Comparison of ENCODE assay signal across 8 mouse cellular contexts in genomic region chr8:106135672-106136071, GRCm38 (mm10). TPM values are rescaled to one million over a fixed set of nuclear protein-coding genes. Genes with fewer than 3 reads are reported as not detected.
DNase-seq lines count a peak whose midpoint lies in the region; ATAC-seq and TF ChIP-seq lines count a peak whose summit lies in the region.

No protein-coding gene starts in this region.

- H3K9ac ChIP-seq in heart, postnatal 0 days (replicated peaks; ENCODE audit: low read depth, low read length) = no peak overlapping the region
- peak overlapping the region; percentile 68 for H3K9ac ChIP-seq in embryonic facial prominence, embryonic 13.5 days
- no peak overlapping the region for H3K9ac ChIP-seq in midbrain, embryonic 15.5 days

- peaks cover 16% of the 10 kb centered on the region for H3K36me3 ChIP-seq in heart, postnatal 0 days (replicated peaks; ENCODE audit: control insufficient read depth, insufficient read depth, low read length)
- H3K36me3 ChIP-seq in embryonic facial prominence, embryonic 13.5 days = peaks cover 25% of the 10 kb centered on the region
- no peaks in the 10 kb centered on the region; the same call in 1 of the 2 replicates for H3K36me3 ChIP-seq in midbrain, embryonic 15.5 days (replicated peaks)

- H3K9me3 ChIP-seq in heart, postnatal 0 days (replicated peaks; ENCODE audit: control insufficient read depth, low read length) = no peaks in the 10 kb centered on the region
- no peaks in the 10 kb centered on the region for H3K9me3 ChIP-seq in embryonic facial prominence, embryonic 13.5 days
- H3K9me3 ChIP-seq in midbrain, embryonic 15.5 days = no peaks in the 10 kb centered on the region

- ATAC-seq in heart, postnatal 0 days (ENCODE audit: insufficient read depth, low read depth) = no peak
- no peak for ATAC-seq in embryonic facial prominence, embryonic 13.5 days (ENCODE audit: insufficient number of reproducible peaks, insufficient read depth, low FRiP score, low TSS enrichment, low read depth)
- no peak for ATAC-seq in midbrain, embryonic 15.5 days (replicated peaks)

- H3K4me3 ChIP-seq in heart, postnatal 0 days (ENCODE audit: low read depth, low read length) = peak overlapping the region; percentile 67
- H3K4me3 ChIP-seq in embryonic facial prominence, embryonic 13.5 days = peak overlapping the region; percentile 54
- H3K4me3 ChIP-seq in midbrain, embryonic 15.5 days = peak overlapping the region; percentile 41

- TF ChIP-seq CTCF in heart, postnatal 0 days (IDR thresholded peaks at IDR 0.05; ENCODE audit: low read depth) = no peak

- H3K27me3 ChIP-seq in heart, postnatal 0 days (ENCODE audit: control insufficient read depth, insufficient read depth, low read length) = peaks cover 24% of the 10 kb centered on the region
- H3K27me3 ChIP-seq in embryonic facial prominence, embryonic 13.5 days = peaks cover 62% of the 10 kb centered on the region
- peaks cover 77% of the 10 kb centered on the region for H3K27me3 ChIP-seq in midbrain, embryonic 15.5 days (replicated peaks)

- H3K27ac ChIP-seq in heart, postnatal 0 days (ENCODE audit: low read depth) = no peak overlapping the region
- peak overlapping the region; percentile 73 for H3K27ac ChIP-seq in embryonic facial prominence, embryonic 13.5 days
- no peak overlapping the region for H3K27ac ChIP-seq in midbrain, embryonic 15.5 days

- no peak for DNase-seq in heart, postnatal 0 days (ENCODE audit: low spot score)
- DNase-seq in heart, postnatal 4 days = no peak
- peak; percentile 68 for DNase-seq in kidney, postnatal 14 days
- DNase-seq in c-Kit-positive CD71-positive TER-119-positive erythroid progenitor cells, embryonic 14.5 days (ENCODE audit: low spot score) = no peak
- no peak for DNase-seq in spleen, postnatal 36 days (ENCODE audit: low spot score in 2 of 2)
- no peak for DNase-seq in cerebellum, adult 9-10 months

- H3K4me2 ChIP-seq in heart, postnatal 0 days (ENCODE audit: low read depth, low read length) = peak overlapping the region; percentile 76
- H3K4me2 ChIP-seq in embryonic facial prominence, embryonic 13.5 days = peak overlapping the region; percentile 84
- H3K4me2 ChIP-seq in midbrain, embryonic 15.5 days = peak overlapping the region; percentile 92

- 14% methylated on average over 19 of the region's 19 CpGs for WGBS in heart, postnatal 0 days
- WGBS in embryonic facial prominence, embryonic 13.5 days = 3% methylated on average over 19 of the region's 19 CpGs
- 7% methylated on average over 19 of the region's 19 CpGs for WGBS in midbrain, embryonic 15.5 days

- TF ChIP-seq EP300 in heart, postnatal 0 days (IDR thresholded peaks at IDR 0.05; ENCODE audit: low read depth) = no peak

- peaks cover 18% of the 10 kb centered on the region for H3K4me1 ChIP-seq in heart, postnatal 0 days (ENCODE audit: control insufficient read depth, insufficient read depth)
- H3K4me1 ChIP-seq in embryonic facial prominence, embryonic 13.5 days = peaks cover 30% of the 10 kb centered on the region
- peaks cover 33% of the 10 kb centered on the region for H3K4me1 ChIP-seq in midbrain, embryonic 15.5 days

RNA-seq across cellular contexts. Expression of gene Esrp2, which starts 1.1 kb away (rescaled TPM):
- total RNA-seq in heart, postnatal 0 days (2014; rRNA removed; ENCODE audit: low replicate concordance) = 9.8 and 10.6 TPM in 2 replicates
- polyA plus RNA-seq in heart, postnatal 0 days (2015; fragmentation: Nextera tagmentation; extraction: Ambion mirVana) = 0.27 and 0.31 TPM in 2 replicates
- under 1 TPM; 0.54 to 0.91 TPM for total RNA-seq in heart, postnatal 4 days (2021)
- polyA plus RNA-seq in embryonic facial prominence, embryonic 13.5 days (2015; fragmentation: Nextera tagmentation; extraction: Ambion mirVana) = 22.2 and 25.9 TPM in 2 replicates
- 0.37 and 0.38 TPM in 2 replicates for polyA plus RNA-seq in midbrain, embryonic 15.5 days (2015; fragmentation: Nextera tagmentation; extraction: Ambion mirVana)

RNA-seq across cellular contexts. Expression of gene Pla2g15, which starts 14.5 kb away (rescaled TPM):
- total RNA-seq in heart, postnatal 0 days (2014; rRNA removed; ENCODE audit: low replicate concordance) = 4.5 and 4.7 TPM in 2 replicates
- 5.0 and 5.4 TPM in 2 replicates for polyA plus RNA-seq in heart, postnatal 0 days (2015; fragmentation: Nextera tagmentation; extraction: Ambion mirVana)
- total RNA-seq in heart, postnatal 4 days (2021) = 1 to 10 TPM; 4.2 to 4.9 TPM
- 18.1 and 18.7 TPM in 2 replicates for polyA plus RNA-seq in embryonic facial prominence, embryonic 13.5 days (2015; fragmentation: Nextera tagmentation; extraction: Ambion mirVana)
- 23.3 and 24.3 TPM in 2 replicates for polyA plus RNA-seq in midbrain, embryonic 15.5 days (2015; fragmentation: Nextera tagmentation; extraction: Ambion mirVana)

RNA-seq across cellular contexts. Expression of gene Slc7a6, which starts 33.0 kb away (rescaled TPM):
- total RNA-seq in heart, postnatal 0 days (2014; rRNA removed; ENCODE audit: low replicate concordance) = 15.6 and 18.6 TPM in 2 replicates
- 15.4 and 18.2 TPM in 2 replicates for polyA plus RNA-seq in heart, postnatal 0 days (2015; fragmentation: Nextera tagmentation; extraction: Ambion mirVana)
- 10 to 100 TPM; 17.1 to 18.9 TPM for total RNA-seq in heart, postnatal 4 days (2021)
- polyA plus RNA-seq in embryonic facial prominence, embryonic 13.5 days (2015; fragmentation: Nextera tagmentation; extraction: Ambion mirVana) = 57.6 and 59.2 TPM in 2 replicates
- polyA plus RNA-seq in midbrain, embryonic 15.5 days (2015; fragmentation: Nextera tagmentation; extraction: Ambion mirVana) = 62.7 and 65.0 TPM in 2 replicates

Comparison
In these comparisons a context has a peak if more than half of its experiments do, and no peak if none do; other contexts are left out.
1. RNA of gene Esrp2, which starts 1.1 kb away (polyA plus RNA-seq): 22.2 to 25.9 TPM in embryonic facial prominence, embryonic 13.5 days; 0.37 to 0.38 TPM in midbrain, embryonic 15.5 days and 0.27 to 0.31 TPM in heart, postnatal 0 days; every median in the first group is over 10 times any median in the second.
2. Peak in every context shown above with its lines, with median percentiles within 50 percentile points of each other: H3K4me2 ChIP-seq and H3K4me3 ChIP-seq.